In genomic region chr15:82216142-82216827, GRCm38 (mm10) we compare ENCODE assay signal across 24 mouse cellular contexts. TPM values are rescaled to one million over a fixed set of nuclear protein-coding genes. Genes with fewer than 3 reads are reported as not detected.
A peak's percentile ranks its signal among the peaks of the same experiment; 100 is the strongest.
DNase-seq lines count a peak whose midpoint lies in the region; ATAC-seq and TF ChIP-seq lines count a peak whose summit lies in the region.
"Had no signal": no experiment of that assay in that cellular context is flagged by ENCODE, and none has a peak within 500 bp of the region (broad histone marks: within the 10 kb centered on the region; RNA-seq: fewer than 3 reads in every experiment).

No protein-coding gene starts in this region.

- peaks cover 86% of the 10 kb centered on the region for H3K27me3 ChIP-seq in forebrain, embryonic 10.5 days (ENCODE audit: poor library complexity, severe bottlenecking)
- H3K27me3 ChIP-seq in forebrain, postnatal 0 days (ENCODE audit: insufficient read depth, low read length) = peaks cover 23% of the 10 kb centered on the region
- H3K27me3 ChIP-seq in heart, embryonic 15.5 days = peaks cover 89% of the 10 kb centered on the region
- peaks cover 92% of the 10 kb centered on the region for H3K27me3 ChIP-seq in heart, embryonic 10.5 days (ENCODE audit: insufficient read depth, poor library complexity, severe bottlenecking)
- peaks cover 1% of the 10 kb centered on the region; the same call in 1 of the 2 replicates for H3K27me3 ChIP-seq in ES-Bruce4 (ENCODE audit: control insufficient read depth, insufficient read depth, low read length, poor library complexity, severe bottlenecking)
- H3K27me3 ChIP-seq in liver, embryonic 11.5 days (replicated peaks; ENCODE audit: control insufficient read depth, insufficient read depth, low read length) = peaks cover 65% of the 10 kb centered on the region

- no peak for TF ChIP-seq POLR2A in ES-Bruce4 (IDR thresholded peaks at IDR 0.05; ENCODE audit: insufficient read depth, low read length)

- H3K4me1 ChIP-seq in forebrain, embryonic 10.5 days = peaks cover 69% of the 10 kb centered on the region
- H3K4me1 ChIP-seq in forebrain, postnatal 0 days (ENCODE audit: insufficient read depth) = peaks cover 3% of the 10 kb centered on the region; the same call in 1 of the 2 replicates
- H3K4me1 ChIP-seq in heart, embryonic 15.5 days (replicated peaks) = peaks cover 37% of the 10 kb centered on the region
- peaks cover 46% of the 10 kb centered on the region for H3K4me1 ChIP-seq in heart, embryonic 10.5 days
- peaks cover 18% of the 10 kb centered on the region for H3K4me1 ChIP-seq in ES-Bruce4 (ENCODE audit: control insufficient read depth, insufficient read depth, low read length)
- H3K4me1 ChIP-seq in liver, embryonic 11.5 days (replicated peaks; ENCODE audit: control insufficient read depth, insufficient read depth, low read length) = peaks cover 9% of the 10 kb centered on the region

- no peak for TF ChIP-seq CTCF in forebrain, postnatal 0 days (IDR thresholded peaks at IDR 0.05; ENCODE audit: low read depth)
- TF ChIP-seq CTCF in ES-Bruce4 (IDR thresholded peaks at IDR 0.05; ENCODE audit: low read depth, low read length) = no peak

- H3K4me3 ChIP-seq in forebrain, embryonic 10.5 days = no peak overlapping the region
- no peak overlapping the region for H3K4me3 ChIP-seq in forebrain, postnatal 0 days (ENCODE audit: low read depth, low read length)
- no peak overlapping the region for H3K4me3 ChIP-seq in heart, embryonic 15.5 days
- no peak overlapping the region for H3K4me3 ChIP-seq in heart, embryonic 10.5 days
- no peak overlapping the region; the same call in 1 of the 2 replicates for H3K4me3 ChIP-seq in ES-Bruce4 (ENCODE audit: low read depth, low read length)
- H3K4me3 ChIP-seq in liver, embryonic 11.5 days (ENCODE audit: low read depth, low read length) = no peak overlapping the region
- H3K4me3 ChIP-seq: forebrain, embryonic 15.5 days; gastrocnemius, adult 2 months; left cerebral cortex, adult 2 months had no signal

- H3K36me3 ChIP-seq in forebrain, embryonic 10.5 days (replicated peaks) = no peaks in the 10 kb centered on the region
- H3K36me3 ChIP-seq in forebrain, postnatal 0 days (ENCODE audit: insufficient read depth) = no peaks in the 10 kb centered on the region
- H3K36me3 ChIP-seq in heart, embryonic 15.5 days = no peaks in the 10 kb centered on the region
- H3K36me3 ChIP-seq in heart, embryonic 10.5 days = no peaks in the 10 kb centered on the region
- no peaks in the 10 kb centered on the region for H3K36me3 ChIP-seq in ES-Bruce4 (ENCODE audit: control insufficient read depth, insufficient read depth, low read length, poor library complexity, severe bottlenecking)
- no peaks in the 10 kb centered on the region for H3K36me3 ChIP-seq in liver, embryonic 11.5 days (ENCODE audit: control insufficient read depth, insufficient read depth, low read length)
- H3K36me3 ChIP-seq: forebrain, embryonic 15.5 days had no signal

- DNase-seq in forebrain, embryonic 10.5 days (ENCODE audit: extremely low spot score, low spot score) = no peak
- DNase-seq in forebrain, postnatal 0 days = no peak
- no peak for DNase-seq in heart, embryonic 10.5 days (ENCODE audit: low spot score)
- DNase-seq in cerebellum, postnatal 25 days = peak; percentile 57 to 70
- no peak for DNase-seq in liver, embryonic 11.5 days (ENCODE audit: low spot score)
- DNase-seq: adrenal gland, adult 2 months; gastrocnemius, adult 2 months; heart, postnatal 14 days; kidney, adult 8-10 months; kidney, postnatal 36 days; left cerebral cortex, postnatal 4 days; lung, adult 18-20 months; right cerebral cortex, postnatal 4 days had no signal

- TF ChIP-seq EP300 in ES-Bruce4 (IDR thresholded peaks at IDR 0.05; ENCODE audit: insufficient read depth, low read depth, low read length) = no peak

- no peaks in the 10 kb centered on the region for H3K9me3 ChIP-seq in forebrain, embryonic 10.5 days
- no peaks in the 10 kb centered on the region for H3K9me3 ChIP-seq in forebrain, postnatal 0 days (ENCODE audit: low read length)
- H3K9me3 ChIP-seq in heart, embryonic 15.5 days (replicated peaks) = no peaks in the 10 kb centered on the region
- H3K9me3 ChIP-seq in heart, embryonic 10.5 days = no peaks in the 10 kb centered on the region
- H3K9me3 ChIP-seq in ES-Bruce4 (replicated peaks; ENCODE audit: control insufficient read depth, insufficient read depth, low read length, poor library complexity, severe bottlenecking) = no peaks in the 10 kb centered on the region
- no peaks in the 10 kb centered on the region for H3K9me3 ChIP-seq in liver, embryonic 11.5 days (ENCODE audit: control insufficient read depth, low read length)
- H3K9me3 ChIP-seq: forebrain, embryonic 15.5 days had no signal

- H3K9ac ChIP-seq in forebrain, postnatal 0 days = no peak overlapping the region
- no peak overlapping the region for H3K9ac ChIP-seq in heart, embryonic 15.5 days
- no peak overlapping the region for H3K9ac ChIP-seq in ES-Bruce4 (ENCODE audit: low read depth, poor library complexity, severe bottlenecking)
- H3K9ac ChIP-seq in liver, embryonic 11.5 days (ENCODE audit: low read depth, low read length) = no peak overlapping the region
- H3K9ac ChIP-seq: forebrain, embryonic 15.5 days; hindbrain, embryonic 14.5 days had no signal

- 0 out of 2 replicates have a peak overlapping the region, but pooled peaks have one; percentile 40 for H3K27ac ChIP-seq in forebrain, embryonic 10.5 days
- no peak overlapping the region for H3K27ac ChIP-seq in forebrain, postnatal 0 days (ENCODE audit: low read depth, low read length)
- no peak overlapping the region for H3K27ac ChIP-seq in heart, embryonic 15.5 days
- no peak overlapping the region; the same call in 1 of the 2 replicates for H3K27ac ChIP-seq in heart, embryonic 10.5 days
- H3K27ac ChIP-seq in ES-Bruce4 (ENCODE audit: insufficient read depth, low read length) = peak overlapping the region; percentile 9; the same call in 1 of the 2 replicates
- no peak overlapping the region for H3K27ac ChIP-seq in liver, embryonic 11.5 days (ENCODE audit: low read depth, low read length)
- H3K27ac ChIP-seq: forebrain, embryonic 15.5 days; gastrocnemius, adult 2 months; hindbrain, embryonic 14.5 days; left cerebral cortex, adult 2 months; stomach, postnatal 0 days had no signal

- H3K4me2 ChIP-seq in forebrain, postnatal 0 days (ENCODE audit: low read depth) = no peak overlapping the region
- H3K4me2 ChIP-seq in heart, embryonic 15.5 days = peak overlapping the region; percentile 38; the same call in 1 of the 2 replicates
- no peak overlapping the region for H3K4me2 ChIP-seq in liver, embryonic 11.5 days
- H3K4me2 ChIP-seq: forebrain, embryonic 15.5 days; hindbrain, embryonic 14.5 days had no signal

- 46% methylated on average over 20 of the region's 20 CpGs for WGBS in forebrain, embryonic 10.5 days
- 35% methylated on average over 20 of the region's 20 CpGs for WGBS in forebrain, postnatal 0 days
- WGBS in heart, embryonic 15.5 days = 38% methylated on average over 20 of the region's 20 CpGs
- 44% methylated on average over 20 of the region's 20 CpGs for WGBS in heart, embryonic 10.5 days
- 46% methylated on average over 20 of the region's 20 CpGs for WGBS in liver, embryonic 11.5 days

- no peak for ATAC-seq in forebrain, postnatal 0 days
- no peak for ATAC-seq in heart, embryonic 15.5 days (replicated peaks; ENCODE audit: insufficient number of reproducible peaks, insufficient read depth, low FRiP score, low read depth)
- no peak for ATAC-seq in liver, embryonic 11.5 days (replicated peaks; ENCODE audit: low FRiP score)

RNA-seq across cellular contexts. Expression of gene Shisa8, which starts 3.7 kb away (rescaled TPM):
- 0.87 and 0.95 TPM in 2 replicates for polyA plus RNA-seq in forebrain, embryonic 10.5 days (2016; fragmentation: Nextera tagmentation; extraction: Ambion mirVana)
- 4.7 and 6.3 TPM in 2 replicates for total RNA-seq in forebrain, postnatal 0 days (2014; rRNA removed)
- 1.8 and 2.7 TPM in 2 replicates for polyA plus RNA-seq in forebrain, postnatal 0 days (2015; fragmentation: Nextera tagmentation; extraction: Ambion mirVana)
- polyA plus RNA-seq in heart, embryonic 15.5 days (2015; fragmentation: Nextera tagmentation; extraction: Ambion mirVana) = 0.22 and 0.25 TPM in 2 replicates
- polyA plus RNA-seq in heart, embryonic 10.5 days (2016; fragmentation: Nextera tagmentation; extraction: Ambion mirVana) = 0.11 and 0.13 TPM in 2 replicates
- polyA plus RNA-seq in ES-Bruce4 (2011; ENCODE audit: insufficient read depth, insufficient read length, low read depth, missing spikeins) = 6.8 and 7.4 TPM in 2 replicates
- polyA plus RNA-seq in liver, embryonic 11.5 days (2014; fragmentation: Nextera tagmentation; extraction: Ambion mirVana) = 0.12 and 0.73 TPM in 2 replicates
- total RNA-seq: gastrocnemius, adult 2 months; granulocyte monocyte progenitor cell, adult 5-6 weeks had no signal

RNA-seq across cellular contexts. Expression of gene Tnfrsf13c, which starts 7.9 kb away (rescaled TPM):
- 0.18 TPM in 1 of 2 replicates, not detected in the other for polyA plus RNA-seq in forebrain, embryonic 10.5 days (2016; fragmentation: Nextera tagmentation; extraction: Ambion mirVana)
- total RNA-seq in forebrain, postnatal 0 days (2014; rRNA removed) = 0.24 and 0.62 TPM in 2 replicates
- 0.44 and 0.47 TPM in 2 replicates for polyA plus RNA-seq in forebrain, postnatal 0 days (2015; fragmentation: Nextera tagmentation; extraction: Ambion mirVana)
- not detected in 2 replicates for polyA plus RNA-seq in heart, embryonic 15.5 days (2015; fragmentation: Nextera tagmentation; extraction: Ambion mirVana)
- 0.20 TPM in 1 of 2 replicates, not detected in the other for polyA plus RNA-seq in heart, embryonic 10.5 days (2016; fragmentation: Nextera tagmentation; extraction: Ambion mirVana)
- 1.9 and 2.3 TPM in 2 replicates for polyA plus RNA-seq in ES-Bruce4 (2011; ENCODE audit: insufficient read depth, insufficient read length, low read depth, missing spikeins)
- polyA plus RNA-seq in liver, embryonic 11.5 days (2014; fragmentation: Nextera tagmentation; extraction: Ambion mirVana) = 0.16 and 0.56 TPM in 2 replicates
- total RNA-seq: adrenal gland, adult 2 months; gastrocnemius, adult 2 months had no signal
- polyA plus RNA-seq: stomach, postnatal 0 days had no signal

RNA-seq across cellular contexts. Expression of gene Cenpm, which starts 28.3 kb away (rescaled TPM):
- 95.1 and 97.3 TPM in 2 replicates for polyA plus RNA-seq in forebrain, embryonic 10.5 days (2016; fragmentation: Nextera tagmentation; extraction: Ambion mirVana)
- 8.9 and 10.0 TPM in 2 replicates for total RNA-seq in forebrain, postnatal 0 days (2014; rRNA removed)
- polyA plus RNA-seq in forebrain, postnatal 0 days (2015; fragmentation: Nextera tagmentation; extraction: Ambion mirVana) = 16.5 and 18.7 TPM in 2 replicates
- 54.0 and 55.7 TPM in 2 replicates for polyA plus RNA-seq in heart, embryonic 15.5 days (2015; fragmentation: Nextera tagmentation; extraction: Ambion mirVana)
- polyA plus RNA-seq in heart, embryonic 10.5 days (2016; fragmentation: Nextera tagmentation; extraction: Ambion mirVana) = 58.1 and 66.3 TPM in 2 replicates
- 43.2 and 52.0 TPM in 2 replicates for polyA plus RNA-seq in ES-Bruce4 (2011; ENCODE audit: insufficient read depth, insufficient read length, low read depth, missing spikeins)
- 56.5 and 58.8 TPM in 2 replicates for polyA plus RNA-seq in liver, embryonic 11.5 days (2014; fragmentation: Nextera tagmentation; extraction: Ambion mirVana)
- total RNA-seq: gastrocnemius, adult 2 months; neutrophil, adult 5-6 weeks had no signal

RNA-seq across cellular contexts. Expression of gene 1500009C09Rik, which starts 35.9 kb away (rescaled TPM):
- 0.26 TPM in 1 of 2 replicates, not detected in the other for polyA plus RNA-seq in forebrain, embryonic 10.5 days (2016; fragmentation: Nextera tagmentation; extraction: Ambion mirVana)
- 119 and 139 TPM in 2 replicates for total RNA-seq in forebrain, postnatal 0 days (2014; rRNA removed)
- polyA plus RNA-seq in forebrain, postnatal 0 days (2015; fragmentation: Nextera tagmentation; extraction: Ambion mirVana) = 12.5 and 15.6 TPM in 2 replicates
- polyA plus RNA-seq in heart, embryonic 15.5 days (2015; fragmentation: Nextera tagmentation; extraction: Ambion mirVana) = not detected in 2 replicates
- not detected in 2 replicates for polyA plus RNA-seq in heart, embryonic 10.5 days (2016; fragmentation: Nextera tagmentation; extraction: Ambion mirVana)
- not detected in 2 replicates for polyA plus RNA-seq in ES-Bruce4 (2011; ENCODE audit: insufficient read depth, insufficient read length, low read depth, missing spikeins)
- polyA plus RNA-seq in liver, embryonic 11.5 days (2014; fragmentation: Nextera tagmentation; extraction: Ambion mirVana) = not detected in 2 replicates
- total RNA-seq: gastrocnemius, adult 2 months; granulocyte monocyte progenitor cell, adult 5-6 weeks; heart, postnatal 14 days; neutrophil, adult 5-6 weeks had no signal
- polyA plus RNA-seq: intestine, embryonic 14.5 days; liver, adult 2 months; thymus, postnatal 0 days had no signal

RNA-seq across cellular contexts. Expression of gene Sept3, which starts 58.4 kb away (rescaled TPM):
- 62.1 and 62.5 TPM in 2 replicates for polyA plus RNA-seq in forebrain, embryonic 10.5 days (2016; fragmentation: Nextera tagmentation; extraction: Ambion mirVana)
- total RNA-seq in forebrain, postnatal 0 days (2014; rRNA removed) = 550 and 602 TPM in 2 replicates
- polyA plus RNA-seq in forebrain, postnatal 0 days (2015; fragmentation: Nextera tagmentation; extraction: Ambion mirVana) = 400 and 449 TPM in 2 replicates
- polyA plus RNA-seq in heart, embryonic 15.5 days (2015; fragmentation: Nextera tagmentation; extraction: Ambion mirVana) = 3.4 and 5.2 TPM in 2 replicates
- polyA plus RNA-seq in heart, embryonic 10.5 days (2016; fragmentation: Nextera tagmentation; extraction: Ambion mirVana) = 3.7 and 14.0 TPM in 2 replicates
- 8.8 and 9.7 TPM in 2 replicates for polyA plus RNA-seq in ES-Bruce4 (2011; ENCODE audit: insufficient read depth, insufficient read length, low read depth, missing spikeins)
- polyA plus RNA-seq in liver, embryonic 11.5 days (2014; fragmentation: Nextera tagmentation; extraction: Ambion mirVana) = 7.1 and 7.4 TPM in 2 replicates
- total RNA-seq: neutrophil, adult 5-6 weeks had no signal

Comparison
In these comparisons a context has a peak if more than half of its experiments do, and no peak if none do; other contexts are left out.
1. H3K27ac ChIP-seq: peak in forebrain, embryonic 10.5 days (single experiment) and ES-Bruce4 (single experiment); none in forebrain, postnatal 0 days (single experiment), heart, embryonic 15.5 days (single experiment), heart, embryonic 10.5 days (single experiment) and liver, embryonic 11.5 days (single experiment).
2. DNase-seq: peak in cerebellum, postnatal 25 days (2 of 2); none in forebrain, embryonic 10.5 days (single experiment), forebrain, postnatal 0 days (single experiment), heart, embryonic 10.5 days (single experiment) and liver, embryonic 11.5 days (single experiment).